Mouse (Mus musculus): ENCODE measurements around the gene Krt222. TPM values are rescaled to one million over a fixed set of nuclear protein-coding genes. Genes with fewer than 3 reads are reported as not detected.
"Not testable (repeated sequence)": the region's sequence is repeated elsewhere in the genome, so short reads cannot be mapped to it uniquely, and the experiment has no call there.

Krt222 gene
- total RNA-seq, 2 experiments from 2014 or later, result 31.1 to 32.0 TPM

- TF ChIP-seq CTCF (IDR thresholded peaks at IDR 0.05), result no peak
- H3K4me3 ChIP-seq, result no peak overlapping the region
- peak overlapping the region; percentile 67; the same call in 1 of the 2 replicates for H3K27ac ChIP-seq
- intact Hi-C loops (cut with DNase I), result no loop called here
- DNase-seq (ENCODE audit: extremely low spot score in 1 of 2, low spot score in 2 of 2), result peak; percentile 43 to 52
Observed at GRCm38 (mm10) chr11:99265220-99265619, 21.3 kb upstream of the Krt222 start.

- intact Hi-C loops (cut with DNase I), result no loop called here
- peak; percentile 10 for TF ChIP-seq CTCF (IDR thresholded peaks at IDR 0.05)
- Histone ChIP-seq H3K27ac (no peak overlapping the region), H3K4me3 (no peak overlapping the region)
- no peak for DNase-seq (ENCODE audit: extremely low spot score in 1 of 2, low spot score in 2 of 2)
Observed at GRCm38 (mm10) chr11:99256213-99256612, 12.3 kb upstream of the Krt222 start.

- Histone ChIP-seq H3K27ac (no peak overlapping the region), H3K4me3 (no peak overlapping the region)
- DNase-seq (ENCODE audit: extremely low spot score in 1 of 2, low spot score in 2 of 2), result no peak
- TF ChIP-seq CTCF (IDR thresholded peaks at IDR 0.05), result no peak
- intact Hi-C loops (cut with DNase I), result no loop called here
Observed at GRCm38 (mm10) chr11:99255316-99255715, 11.4 kb upstream of the Krt222 start.

GRCm38 (mm10) chr11:99253893-99254292 is 10.0 kb upstream of the Krt222 start:
- Histone ChIP-seq H3K4me3 (no peak overlapping the region), H3K27ac (no peak overlapping the region)
- TF ChIP-seq CTCF (IDR thresholded peaks at IDR 0.05), result peak; percentile 26
- no peak for DNase-seq (ENCODE audit: extremely low spot score in 1 of 2, low spot score in 2 of 2)
- intact Hi-C loops (cut with DNase I), result loop anchor here (5.0 kb wide), 1 partner anchor 38 kb away; no protein-coding TSS in a partner anchor

- no peak for TF ChIP-seq CTCF (IDR thresholded peaks at IDR 0.05)
- no peak for DNase-seq (ENCODE audit: extremely low spot score in 1 of 2, low spot score in 2 of 2)
- intact Hi-C loops (cut with DNase I), result loop anchor here (5.0 kb wide), 1 partner anchor 40 kb away; no protein-coding TSS in a partner anchor
- Histone ChIP-seq H3K27ac (no peak overlapping the region), H3K4me3 (no peak overlapping the region)
Observed at GRCm38 (mm10) chr11:99252671-99253070, 8.8 kb upstream of the Krt222 start.

- H3K27ac ChIP-seq, result peak overlapping the region; percentile 36
- intact Hi-C loops (cut with DNase I), result loop anchor here (5.0 kb wide), 1 partner anchor 42 kb away; no protein-coding TSS in a partner anchor
- DNase-seq (ENCODE audit: extremely low spot score in 1 of 2, low spot score in 2 of 2), result no peak
- H3K4me3 ChIP-seq, result no peak overlapping the region
- TF ChIP-seq CTCF (IDR thresholded peaks at IDR 0.05), result no peak
Observed at GRCm38 (mm10) chr11:99250666-99251065, 6.8 kb upstream of the Krt222 start.

- peak; percentile 34 to 54 for DNase-seq (ENCODE audit: extremely low spot score in 1 of 2, low spot score in 2 of 2)
- H3K4me3 ChIP-seq, result no peak overlapping the region
- peak overlapping the region; percentile 36 for H3K27ac ChIP-seq
- TF ChIP-seq CTCF (IDR thresholded peaks at IDR 0.05), result no peak
- intact Hi-C loops (cut with DNase I), result loop anchor here (5.0 kb wide), 1 partner anchor 42 kb away; no protein-coding TSS in a partner anchor
Observed at GRCm38 (mm10) chr11:99250241-99250640, 6.4 kb upstream of the Krt222 start.

- intact Hi-C loops (cut with DNase I), result no loop called here
- Histone ChIP-seq H3K4me3 (no peak overlapping the region), H3K27ac (no peak overlapping the region)
- no peak for DNase-seq (ENCODE audit: extremely low spot score in 1 of 2, low spot score in 2 of 2)
- TF ChIP-seq CTCF (IDR thresholded peaks at IDR 0.05), result peak; percentile 52
Observed at GRCm38 (mm10) chr11:99249115-99249514, 5.2 kb upstream of the Krt222 start.

- Histone ChIP-seq H3K4me3 (no peak overlapping the region), H3K27ac (no peak overlapping the region)
- intact Hi-C loops (cut with DNase I), result no loop called here
- no peak for TF ChIP-seq CTCF (IDR thresholded peaks at IDR 0.05)
- DNase-seq (ENCODE audit: extremely low spot score in 1 of 2, low spot score in 2 of 2), result no peak
Observed at GRCm38 (mm10) chr11:99247916-99248315, 4.0 kb upstream of the Krt222 start.

- H3K4me3 ChIP-seq, result peak overlapping the region; percentile 67; the same call in 1 of the 2 replicates
- intact Hi-C loops (cut with DNase I); DNase-seq (ENCODE audit: extremely low spot score in 1 of 2, low spot score in 2 of 2): not testable (repeated sequence)
- H3K27ac ChIP-seq, result peak overlapping the region; percentile 93
- TF ChIP-seq CTCF (IDR thresholded peaks at IDR 0.05), result peak; percentile 48
Observed at GRCm38 (mm10) chr11:99244519-99244918, 634 bp upstream of the Krt222 start.

GRCm38 (mm10) chr11:99243200-99243819 is 575 bp downstream of the Krt222 start:
- no peak for TF ChIP-seq CTCF (IDR thresholded peaks at IDR 0.05)
- intact Hi-C loops (cut with DNase I), result no loop called here
- peak overlapping the region; percentile 93 for H3K27ac ChIP-seq

GRCm38 (mm10) chr11:99242056-99242455 is 1.8 kb downstream of the Krt222 start:
- H3K4me3 ChIP-seq, result no peak overlapping the region
- TF ChIP-seq CTCF (IDR thresholded peaks at IDR 0.05), result no peak
- no peak for DNase-seq (ENCODE audit: extremely low spot score in 1 of 2, low spot score in 2 of 2)
- intact Hi-C loops (cut with DNase I), result no loop called here
- H3K27ac ChIP-seq, result no peak overlapping the region

More at GRCm38 (mm10) chr11:99243200-99243819, 575 bp downstream of the Krt222 start:
- no peak for DNase-seq (ENCODE audit: extremely low spot score in 1 of 2, low spot score in 2 of 2)
- peak overlapping the region; percentile 67 for H3K4me3 ChIP-seq

- intact Hi-C loops (cut with DNase I), result no loop called here
- no peak for TF ChIP-seq CTCF (IDR thresholded peaks at IDR 0.05)
- Histone ChIP-seq H3K27ac (no peak overlapping the region), H3K4me3 (no peak overlapping the region)
- DNase-seq (ENCODE audit: extremely low spot score in 1 of 2, low spot score in 2 of 2), result no peak
Observed at GRCm38 (mm10) chr11:99238468-99238867, 5.4 kb downstream of the Krt222 start.

Measured in left cerebral cortex, adult 2 months (tissue).